Mouse (Mus musculus): Measurements from ENCODE around the gene Retreg2. TPM values are rescaled to one million over a fixed set of nuclear protein-coding genes. Genes with fewer than 3 reads are reported as not detected.

The Retreg2 gene
- polyA plus RNA-seq, 1 experiment from 2014 or later, result 50.3 TPM

GRCm38 (mm10) chr1:75136730-75137129, 5.8 kb upstream of the Retreg2 start:
- no peaks in the 10 kb centered on the region for H3K27me3 ChIP-seq (ENCODE audit: control insufficient read depth, insufficient read depth, low read length)
- H3K27ac ChIP-seq (ENCODE audit: low read depth, low read length), result no peak overlapping the region
- DNase-seq (ENCODE audit: low spot score) (no peak), ATAC-seq (ENCODE audit: low FRiP score) (no peak)
- no peak overlapping the region for H3K4me2 ChIP-seq (replicated peaks; ENCODE audit: low read depth, low read length)
- peaks cover 8% of the 10 kb centered on the region; the same call in 1 of the 2 replicates for H3K36me3 ChIP-seq (ENCODE audit: control insufficient read depth, insufficient read depth, low read length)
- no peaks in the 10 kb centered on the region for H3K9me3 ChIP-seq (ENCODE audit: control insufficient read depth, low read length)
- H3K4me1 ChIP-seq (replicated peaks; ENCODE audit: control insufficient read depth, insufficient read depth, low read length), result 0 out of 2 replicates have a peak, but pooled peaks cover 3% of the 10 kb centered on the region
- WGBS, result 85% methylated on average over 3 of the region's 3 CpGs
- H3K9ac ChIP-seq (ENCODE audit: low read depth, low read length), result no peak overlapping the region
- no peak overlapping the region for H3K4me3 ChIP-seq (ENCODE audit: low read depth, low read length)

GRCm38 (mm10) chr1:75138448-75138847, 4.1 kb upstream of the Retreg2 start:
- H3K9me3 ChIP-seq (ENCODE audit: control insufficient read depth, low read length), result no peaks in the 10 kb centered on the region
- WGBS, result 90% methylated on average over 2 of the region's 2 CpGs
- no peak overlapping the region for H3K27ac ChIP-seq (ENCODE audit: low read depth, low read length)
- H3K4me2 ChIP-seq (replicated peaks; ENCODE audit: low read depth, low read length), result no peak overlapping the region
- peaks cover 8% of the 10 kb centered on the region; the same call in 1 of the 2 replicates for H3K36me3 ChIP-seq (ENCODE audit: control insufficient read depth, insufficient read depth, low read length)
- no peak for DNase-seq (ENCODE audit: low spot score)
- peaks cover 3% of the 10 kb centered on the region; the same call in 1 of the 2 replicates for H3K4me1 ChIP-seq (replicated peaks; ENCODE audit: control insufficient read depth, insufficient read depth, low read length)
- no peaks in the 10 kb centered on the region for H3K27me3 ChIP-seq (ENCODE audit: control insufficient read depth, insufficient read depth, low read length)
- H3K9ac ChIP-seq (ENCODE audit: low read depth, low read length), result no peak overlapping the region
- no peak for ATAC-seq (ENCODE audit: low FRiP score)
- no peak overlapping the region for H3K4me3 ChIP-seq (ENCODE audit: low read depth, low read length)

GRCm38 (mm10) chr1:75140601-75141190, 1.9 kb upstream of the Retreg2 start:
- ATAC-seq (ENCODE audit: low FRiP score), result no peak
- H3K36me3 ChIP-seq (ENCODE audit: control insufficient read depth, insufficient read depth, low read length), result peaks cover 10% of the 10 kb centered on the region; the same call in 1 of the 2 replicates

DNA sequence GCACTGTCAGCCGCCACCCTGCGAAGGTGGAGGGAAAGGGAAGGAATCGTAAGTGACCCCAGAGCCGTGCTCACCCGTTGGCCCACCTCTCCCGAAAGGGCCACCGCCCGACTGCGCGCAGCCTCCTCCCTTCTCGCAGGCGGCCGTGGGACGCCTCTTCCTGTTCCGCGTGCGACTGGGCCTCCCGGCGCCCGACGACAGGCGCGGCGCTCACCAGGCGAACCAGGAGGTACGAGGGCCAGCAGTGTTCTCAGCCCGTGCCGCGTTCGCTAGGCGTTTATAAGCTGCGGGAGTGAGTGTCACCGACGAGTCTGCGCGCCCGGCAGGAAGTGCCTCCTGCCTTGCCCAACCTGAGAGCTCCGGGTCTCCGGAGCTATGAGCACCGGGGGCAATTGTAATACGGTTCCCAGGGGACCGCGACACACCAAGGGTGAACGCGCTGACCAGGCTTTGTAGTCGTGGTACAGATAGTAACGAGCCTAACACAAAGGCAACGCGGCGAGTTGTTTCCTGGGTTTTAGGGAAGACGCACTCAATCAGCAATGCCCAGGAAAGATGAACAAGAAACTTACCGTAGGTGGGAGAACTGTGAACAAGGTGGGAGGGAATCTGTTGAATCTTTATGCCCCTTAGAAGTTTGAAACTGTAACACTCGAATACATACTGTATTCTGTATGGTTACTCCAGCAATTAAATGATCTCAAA, 940 bp upstream of the Retreg2 start:
- ATAC-seq (ENCODE audit: low FRiP score) (peak; percentile 23; the same call in 1 of the 2 replicates), DNase-seq (ENCODE audit: low spot score) (peak; percentile 65)
- peaks cover 11% of the 10 kb centered on the region; the same call in 1 of the 2 replicates for H3K36me3 ChIP-seq (ENCODE audit: control insufficient read depth, insufficient read depth, low read length)
- no peaks in the 10 kb centered on the region for H3K27me3 ChIP-seq (ENCODE audit: control insufficient read depth, insufficient read depth, low read length)
- WGBS, result 0% methylated on average over 49 of the region's 53 CpGs
- peak overlapping the region; percentile 86 for H3K4me2 ChIP-seq (replicated peaks; ENCODE audit: low read depth, low read length)
- peak overlapping the region; percentile 78 for H3K4me3 ChIP-seq (ENCODE audit: low read depth, low read length)
- peak overlapping the region; percentile 85 for H3K9ac ChIP-seq (ENCODE audit: low read depth, low read length)
- H3K27ac ChIP-seq (ENCODE audit: low read depth, low read length), result peak overlapping the region; percentile 56
- no peaks in the 10 kb centered on the region for H3K9me3 ChIP-seq (ENCODE audit: control insufficient read depth, low read length)
- H3K4me1 ChIP-seq (replicated peaks; ENCODE audit: control insufficient read depth, insufficient read depth, low read length), result peaks cover 9% of the 10 kb centered on the region; the same call in 1 of the 2 replicates

More at GRCm38 (mm10) chr1:75140601-75141190, 1.9 kb upstream of the Retreg2 start:
- Histone ChIP-seq H3K27me3 (ENCODE audit: control insufficient read depth, insufficient read depth, low read length) (no peaks in the 10 kb centered on the region), H3K4me3 (ENCODE audit: low read depth, low read length) (peak overlapping the region; percentile 78), H3K9ac (ENCODE audit: low read depth, low read length) (peak overlapping the region; percentile 85; the same call in 1 of the 2 replicates), H3K4me2 (replicated peaks; ENCODE audit: low read depth, low read length) (peak overlapping the region; percentile 86), H3K27ac (ENCODE audit: low read depth, low read length) (no peak overlapping the region), H3K4me1 (replicated peaks; ENCODE audit: control insufficient read depth, insufficient read depth, low read length) (peaks cover 9% of the 10 kb centered on the region; the same call in 1 of the 2 replicates), H3K9me3 (ENCODE audit: control insufficient read depth, low read length) (no peaks in the 10 kb centered on the region)
- WGBS, result 60% methylated on average over 4 of the region's 4 CpGs
- no peak for DNase-seq (ENCODE audit: low spot score)

- H3K27ac ChIP-seq (ENCODE audit: low read depth, low read length), result no peak overlapping the region
- H3K36me3 ChIP-seq (ENCODE audit: control insufficient read depth, insufficient read depth, low read length), result peaks cover 7% of the 10 kb centered on the region; the same call in 1 of the 2 replicates
- H3K4me1 ChIP-seq (replicated peaks; ENCODE audit: control insufficient read depth, insufficient read depth, low read length), result peaks cover 9% of the 10 kb centered on the region; the same call in 1 of the 2 replicates
- ATAC-seq (ENCODE audit: low FRiP score) (no peak), DNase-seq (ENCODE audit: low spot score) (no peak)
- 92% methylated on average over 3 of the region's 3 CpGs for WGBS
- H3K27me3 ChIP-seq (ENCODE audit: control insufficient read depth, insufficient read depth, low read length), result no peaks in the 10 kb centered on the region
- H3K4me2 ChIP-seq (replicated peaks; ENCODE audit: low read depth, low read length), result no peak overlapping the region
- no peak overlapping the region for H3K4me3 ChIP-seq (ENCODE audit: low read depth, low read length)
- H3K9me3 ChIP-seq (ENCODE audit: control insufficient read depth, low read length), result no peaks in the 10 kb centered on the region
- no peak overlapping the region for H3K9ac ChIP-seq (ENCODE audit: low read depth, low read length)
These were observed 3.0 kb downstream of the Retreg2 start for GRCm38 (mm10) chr1:75145589-75145988.

GRCm38 (mm10) chr1:75147411-75148135, 5.0 kb downstream of the Retreg2 start:
- no peak for DNase-seq (ENCODE audit: low spot score)
- H3K4me1 ChIP-seq (replicated peaks; ENCODE audit: control insufficient read depth, insufficient read depth, low read length), result peaks cover 7% of the 10 kb centered on the region; the same call in 1 of the 2 replicates
- H3K36me3 ChIP-seq (ENCODE audit: control insufficient read depth, insufficient read depth, low read length), result peaks cover 7% of the 10 kb centered on the region; the same call in 1 of the 2 replicates
- H3K9me3 ChIP-seq (ENCODE audit: control insufficient read depth, low read length), result no peaks in the 10 kb centered on the region
- WGBS, result 85% methylated on average over 7 of the region's 7 CpGs
- H3K27ac ChIP-seq (ENCODE audit: low read depth, low read length), result no peak overlapping the region
- no peak overlapping the region for H3K4me2 ChIP-seq (replicated peaks; ENCODE audit: low read depth, low read length)
- H3K27me3 ChIP-seq (ENCODE audit: control insufficient read depth, insufficient read depth, low read length), result no peaks in the 10 kb centered on the region
- H3K4me3 ChIP-seq (ENCODE audit: low read depth, low read length), result no peak overlapping the region
- no peak for ATAC-seq (ENCODE audit: low FRiP score)
- no peak overlapping the region for H3K9ac ChIP-seq (ENCODE audit: low read depth, low read length)

DNA sequence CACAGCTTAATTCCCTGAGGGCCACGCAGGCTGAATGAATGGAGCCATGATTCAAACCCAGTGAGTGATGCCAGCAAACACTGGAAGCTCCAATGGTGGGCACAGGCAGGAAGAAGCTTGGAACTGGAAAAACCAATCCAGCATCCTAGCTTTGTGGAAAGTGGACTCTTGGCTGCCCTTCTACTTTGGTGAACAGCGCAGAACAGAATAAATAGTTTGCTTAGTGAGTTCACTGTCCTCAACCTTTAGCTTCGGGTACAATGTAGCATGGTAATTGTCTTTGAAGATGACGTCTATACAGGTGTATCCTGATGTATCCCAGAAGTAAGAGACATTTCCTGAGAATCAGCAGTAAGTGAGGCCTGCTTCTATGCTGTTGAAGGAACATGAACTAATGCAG, 6.1 kb downstream of the Retreg2 start:
- 92% methylated on average over 4 of the region's 4 CpGs for WGBS

GRCm38 (mm10) chr1:75155837-75156236, 13.3 kb downstream of the Retreg2 start:
- Histone ChIP-seq H3K27ac (ENCODE audit: low read depth, low read length) (no peak overlapping the region), H3K4me1 (replicated peaks; ENCODE audit: control insufficient read depth, insufficient read depth, low read length) (no peaks in the 10 kb centered on the region), H3K4me2 (replicated peaks; ENCODE audit: low read depth, low read length) (no peak overlapping the region), H3K9me3 (ENCODE audit: control insufficient read depth, low read length) (no peaks in the 10 kb centered on the region), H3K9ac (ENCODE audit: low read depth, low read length) (no peak overlapping the region), H3K36me3 (ENCODE audit: control insufficient read depth, insufficient read depth, low read length) (no peaks in the 10 kb centered on the region), H3K27me3 (ENCODE audit: control insufficient read depth, insufficient read depth, low read length) (no peaks in the 10 kb centered on the region), H3K4me3 (ENCODE audit: low read depth, low read length) (no peak overlapping the region)
- WGBS, result 74% methylated on average over 3 of the region's 3 CpGs
- DNase-seq (ENCODE audit: low spot score), result no peak
- no peak for ATAC-seq (ENCODE audit: low FRiP score)

More for the DNA sequence above, 6.1 kb downstream of the Retreg2 start:
- DNase-seq (ENCODE audit: low spot score), result no peak
- H3K4me3 ChIP-seq (ENCODE audit: low read depth, low read length), result no peak overlapping the region
- H3K27me3 ChIP-seq (ENCODE audit: control insufficient read depth, insufficient read depth, low read length), result no peaks in the 10 kb centered on the region
- no peak for ATAC-seq (ENCODE audit: low FRiP score)
- peaks cover 7% of the 10 kb centered on the region; the same call in 1 of the 2 replicates for H3K36me3 ChIP-seq (ENCODE audit: control insufficient read depth, insufficient read depth, low read length)
- H3K9me3 ChIP-seq (ENCODE audit: control insufficient read depth, low read length), result no peaks in the 10 kb centered on the region
- H3K4me2 ChIP-seq (replicated peaks; ENCODE audit: low read depth, low read length), result no peak overlapping the region
- H3K27ac ChIP-seq (ENCODE audit: low read depth, low read length), result no peak overlapping the region
- H3K4me1 ChIP-seq (replicated peaks; ENCODE audit: control insufficient read depth, insufficient read depth, low read length), result 0 out of 2 replicates have a peak, but pooled peaks cover 5% of the 10 kb centered on the region
- H3K9ac ChIP-seq (ENCODE audit: low read depth, low read length), result no peak overlapping the region

All from hindbrain, embryonic 11.5 days (tissue).